Mouse (Mus musculus) ES-Bruce4 (cell line): ENCODE data around the gene Tgtp1. TPM values are rescaled to one million over a fixed set of nuclear protein-coding genes. Genes with fewer than 3 reads are reported as not detected.
"Not testable (repeated sequence)": the region's sequence is repeated elsewhere in the genome, so short reads cannot be mapped to it uniquely, and the experiment has no call there.

ENCODE experiments used
- H3K27ac ChIP-seq: 2 replicates; pipeline ENCODE4 v1.5.1; 2012; ENCODE audit warnings: low read length, inconsistent platforms; ENCODE audit not compliant: insufficient read depth
- H3K27me3 ChIP-seq: 2 replicates; pipeline ENCODE4 v1.6.1; 2012; ENCODE audit warnings: mild to moderate bottlenecking, low read length, inconsistent platforms; ENCODE audit not compliant: control insufficient read depth, poor library complexity, insufficient read depth, severe bottlenecking
- H3K36me3 ChIP-seq: 2 replicates; pipeline ENCODE4 v1.6.1; 2012; ENCODE audit warnings: inconsistent platforms, mild to moderate bottlenecking, low read length, moderate library complexity; ENCODE audit not compliant: control insufficient read depth, poor library complexity, insufficient read depth, severe bottlenecking
- H3K4me1 ChIP-seq: one replicate; pipeline ENCODE4 v1.8.1; 2011; ENCODE audit warnings: low read length; ENCODE audit not compliant: control insufficient read depth, insufficient read depth
- H3K4me3 ChIP-seq: 2 replicates; pipeline ENCODE4 v1.5.1; 2011; ENCODE audit warnings: low read depth, mild to moderate bottlenecking, low read length
- H3K9ac ChIP-seq: 2 replicates; pipeline ENCODE4 v1.6.1; 2012; ENCODE audit warnings: low read depth, mild to moderate bottlenecking, inconsistent platforms; ENCODE audit not compliant: poor library complexity, severe bottlenecking
- H3K9me3 ChIP-seq: replicated peaks from 2 replicates; pipeline ENCODE4 v1.6.1; 2012; ENCODE audit warnings: mild to moderate bottlenecking, low read length, inconsistent platforms; ENCODE audit not compliant: control insufficient read depth, poor library complexity, insufficient read depth, severe bottlenecking
- polyA plus RNA-seq: library from polyadenylated mRNA; stranded (reverse); fragments of >200 nt; gene quantifications from 2 replicates; pipeline ENCODE4 v1.2.4, GENCODE M21; 2011; ENCODE audit warnings: low read depth; ENCODE audit not compliant: missing spikeins, insufficient read depth, insufficient read length

The Tgtp1 gene
- polyA plus RNA-seq, result 1.6 and 1.9 TPM in 2 replicates

DNA sequence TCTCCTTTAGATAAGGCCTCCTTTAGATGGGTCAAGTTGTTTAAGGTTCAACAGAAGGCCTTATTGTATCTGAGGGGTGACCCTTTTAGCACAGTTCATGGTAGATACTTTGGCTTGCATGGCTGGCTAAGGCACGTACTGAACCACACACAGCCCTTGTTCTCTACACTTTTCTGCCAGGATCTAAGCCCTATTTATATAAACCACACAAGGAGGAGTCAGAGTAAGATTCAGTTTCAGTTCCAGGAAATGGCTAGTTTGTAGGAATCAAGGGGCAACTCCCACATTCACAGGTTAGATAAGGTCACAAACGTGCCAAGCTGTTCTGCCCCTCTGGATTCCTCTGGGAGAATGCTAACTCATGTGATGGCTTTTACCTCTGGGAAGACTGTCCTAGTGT lies at the start of gene Tgtp1:
Gene Tgtp1, minus strand, starts transcription at position 155 of the 400 bp plus-strand sequence.
- H3K36me3 ChIP-seq, H3K27ac ChIP-seq, H3K4me3 ChIP-seq, H3K4me1 ChIP-seq, H3K27me3 ChIP-seq, H3K9ac ChIP-seq, H3K9me3 ChIP-seq: not testable (repeated sequence)

DNA sequence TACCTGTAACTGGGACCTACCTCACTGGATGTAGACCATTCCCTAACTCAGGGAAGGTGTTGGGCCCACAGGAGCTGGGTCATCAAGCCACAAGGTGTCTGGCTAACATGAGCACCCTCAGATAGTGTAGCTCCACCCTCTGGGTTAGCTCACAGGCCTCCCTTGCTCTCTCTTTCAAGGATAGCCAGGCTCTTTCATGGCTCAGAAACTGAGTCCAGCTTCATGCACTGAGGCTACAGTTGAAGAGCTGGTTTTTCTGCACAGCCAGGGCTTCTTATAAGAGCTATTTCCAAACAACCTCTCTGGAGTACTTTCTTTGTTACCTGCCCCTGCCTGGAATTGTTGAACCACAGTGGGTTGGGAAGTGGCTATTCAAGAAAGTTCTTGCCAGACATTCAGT lies 18.1 kb upstream of the Tgtp1 start:
- not testable (repeated sequence) for H3K9ac ChIP-seq, H3K27ac ChIP-seq, H3K9me3 ChIP-seq

DNA sequence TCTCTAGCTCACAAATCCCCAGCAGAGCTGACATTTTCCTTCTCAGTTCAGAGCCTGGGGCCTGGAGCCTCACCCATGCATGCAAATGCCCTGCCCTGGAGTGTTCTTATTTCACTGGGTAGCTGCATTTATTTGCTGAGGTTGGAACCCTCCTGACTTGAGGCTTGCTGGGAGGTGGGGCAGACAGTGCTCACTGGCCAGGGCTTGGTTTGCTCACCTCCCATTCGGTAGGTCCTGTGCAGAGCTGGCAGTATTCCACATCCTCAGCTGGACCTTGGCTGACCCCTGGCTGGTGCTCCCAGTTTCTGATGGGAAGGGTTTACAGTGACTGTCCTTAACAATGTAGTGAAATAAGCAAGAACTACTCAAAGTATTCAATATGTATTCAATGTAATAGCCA lies 12.8 kb upstream of the Tgtp1 start:
- H3K9me3 ChIP-seq, H3K4me1 ChIP-seq, H3K36me3 ChIP-seq, H3K27me3 ChIP-seq, H3K9ac ChIP-seq, H3K27ac ChIP-seq, H3K4me3 ChIP-seq: not testable (repeated sequence)

More for the DNA sequence above, 18.1 kb upstream of the Tgtp1 start:
- not testable (repeated sequence) for H3K4me3 ChIP-seq, H3K4me1 ChIP-seq, H3K36me3 ChIP-seq, H3K27me3 ChIP-seq

DNA sequence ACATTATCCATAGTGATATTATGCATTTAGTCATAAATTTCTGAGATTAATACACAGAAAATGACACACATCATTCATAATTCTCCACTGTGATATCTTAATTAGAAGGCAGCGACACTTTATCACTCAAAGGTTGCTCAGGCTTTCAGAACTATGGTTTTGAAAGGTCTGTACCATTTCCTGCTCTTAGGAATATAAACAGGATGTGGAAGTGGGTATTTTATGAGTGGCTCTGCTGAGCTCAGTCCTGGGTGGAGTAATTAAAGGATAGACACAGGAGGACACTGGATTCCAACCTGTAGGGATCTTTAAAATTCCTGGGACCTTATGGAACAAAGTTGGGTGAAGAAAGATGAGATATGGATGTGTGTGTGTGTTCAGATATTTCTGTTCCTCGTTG lies 12.3 kb upstream of the Tgtp1 start:
- not testable (repeated sequence) for H3K36me3 ChIP-seq, H3K4me3 ChIP-seq, H3K9me3 ChIP-seq, H3K4me1 ChIP-seq, H3K27ac ChIP-seq, H3K9ac ChIP-seq, H3K27me3 ChIP-seq

DNA sequence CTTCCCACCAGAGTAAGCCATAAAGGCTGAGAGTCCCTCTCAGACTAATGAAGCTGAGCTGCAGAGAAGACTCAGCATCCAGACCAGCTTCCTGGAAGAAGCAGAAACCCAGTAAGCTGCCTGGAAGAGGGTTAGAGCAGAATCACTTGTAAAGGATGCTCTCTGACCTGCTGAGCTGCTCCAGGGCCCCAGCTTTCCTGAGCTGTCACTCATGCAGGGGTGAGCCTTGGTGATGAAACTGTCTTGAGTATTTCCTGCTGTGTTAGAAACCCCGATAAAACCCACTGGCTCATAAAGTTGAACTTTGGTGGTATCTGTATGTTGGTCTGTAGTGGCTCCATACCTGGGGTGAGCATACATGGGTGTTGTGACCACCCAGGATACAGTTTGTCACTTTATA lies 6.4 kb upstream of the Tgtp1 start:
- H3K27ac ChIP-seq, H3K4me1 ChIP-seq, H3K27me3 ChIP-seq, H3K9me3 ChIP-seq, H3K9ac ChIP-seq, H3K4me3 ChIP-seq, H3K36me3 ChIP-seq: not testable (repeated sequence)

DNA sequence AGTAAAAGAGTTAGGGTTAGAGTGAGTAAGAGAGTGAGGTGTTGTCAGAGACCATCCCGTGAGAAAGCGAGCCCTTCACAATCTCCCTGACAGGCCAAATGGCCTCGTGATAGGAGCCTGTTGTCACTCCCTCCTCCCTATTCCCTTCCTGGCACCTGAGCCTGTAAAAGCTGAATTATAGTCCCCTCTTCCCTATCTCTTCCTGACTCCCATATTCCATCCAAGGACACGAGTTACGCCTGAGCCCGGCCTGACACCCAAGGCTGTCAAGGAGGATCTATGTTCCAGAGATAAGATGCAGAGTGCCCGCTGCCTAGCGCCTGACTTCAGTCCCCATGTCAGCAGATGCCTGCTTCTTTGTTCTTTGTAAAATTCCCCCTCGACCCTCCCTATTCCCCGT lies 676 bp downstream of the Tgtp1 start:
- not testable (repeated sequence) for H3K27ac ChIP-seq, H3K36me3 ChIP-seq, H3K4me1 ChIP-seq, H3K4me3 ChIP-seq, H3K27me3 ChIP-seq, H3K9me3 ChIP-seq, H3K9ac ChIP-seq

DNA sequence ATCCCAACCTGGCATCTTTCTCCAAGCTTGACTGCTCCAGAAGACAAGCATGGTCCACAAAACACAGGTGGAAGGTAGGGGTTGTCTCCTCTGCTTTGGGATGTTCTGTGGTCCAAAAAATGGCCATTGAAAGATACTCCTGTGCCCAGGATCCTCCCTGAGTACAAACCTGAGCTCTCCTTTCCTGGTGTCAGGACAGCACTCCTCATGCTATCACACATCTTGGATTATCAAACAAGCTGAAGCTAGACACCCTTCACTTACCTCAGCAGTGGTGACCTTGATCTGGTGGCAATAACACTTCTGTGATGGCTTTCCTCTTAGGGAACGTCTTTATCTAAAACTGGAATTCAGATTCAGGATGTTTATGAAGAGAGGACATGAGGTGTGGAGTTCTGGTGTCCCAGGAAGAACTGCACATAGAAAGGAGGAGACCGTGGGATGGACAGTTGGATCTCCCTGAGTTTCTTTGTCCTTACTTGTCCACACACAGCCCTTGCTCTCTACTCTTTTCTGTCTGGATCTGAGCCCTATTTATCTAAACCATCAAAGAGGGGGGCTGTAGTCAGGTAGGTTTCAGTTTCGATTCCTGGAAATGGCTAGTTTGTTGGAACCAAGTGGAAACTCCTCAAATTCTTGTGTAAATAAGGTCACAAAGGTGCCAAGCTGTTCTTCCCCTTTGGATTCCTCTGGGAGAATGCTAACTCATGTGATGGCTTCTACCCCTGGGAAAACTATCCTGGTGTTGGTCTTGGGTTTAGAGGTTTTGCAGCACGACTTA lies 2.0 kb downstream of the Tgtp1 start, which contains the start of gene Gm12185:
Gene Gm12185, minus strand, starts transcription at position 487 of the 781 bp plus-strand sequence.
- H3K27ac ChIP-seq, H3K36me3 ChIP-seq, H3K4me3 ChIP-seq, H3K27me3 ChIP-seq, H3K9ac ChIP-seq, H3K9me3 ChIP-seq, H3K4me1 ChIP-seq: not testable (repeated sequence)

DNA sequence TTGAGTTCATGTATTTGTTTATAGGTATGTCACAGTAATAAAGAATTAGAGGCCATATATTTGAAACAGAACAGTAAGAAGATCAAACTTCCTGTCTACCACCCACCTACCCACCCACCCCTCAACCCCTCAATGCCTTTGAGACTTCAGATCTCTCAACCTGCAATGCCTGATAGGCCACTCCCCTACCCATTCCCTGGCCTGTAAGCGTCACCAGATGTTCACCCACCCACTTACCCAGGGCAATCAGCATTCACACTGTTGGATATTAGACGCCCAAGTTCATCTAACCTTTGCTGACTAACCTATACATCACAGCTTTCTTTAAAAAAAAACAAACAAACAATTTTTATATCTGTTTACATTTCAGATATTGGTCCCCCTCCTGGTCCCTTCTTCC lies 4.0 kb downstream of the Tgtp1 start:
- not testable (repeated sequence) for H3K36me3 ChIP-seq, H3K4me1 ChIP-seq, H3K9ac ChIP-seq, H3K4me3 ChIP-seq, H3K27me3 ChIP-seq, H3K9me3 ChIP-seq, H3K27ac ChIP-seq

DNA sequence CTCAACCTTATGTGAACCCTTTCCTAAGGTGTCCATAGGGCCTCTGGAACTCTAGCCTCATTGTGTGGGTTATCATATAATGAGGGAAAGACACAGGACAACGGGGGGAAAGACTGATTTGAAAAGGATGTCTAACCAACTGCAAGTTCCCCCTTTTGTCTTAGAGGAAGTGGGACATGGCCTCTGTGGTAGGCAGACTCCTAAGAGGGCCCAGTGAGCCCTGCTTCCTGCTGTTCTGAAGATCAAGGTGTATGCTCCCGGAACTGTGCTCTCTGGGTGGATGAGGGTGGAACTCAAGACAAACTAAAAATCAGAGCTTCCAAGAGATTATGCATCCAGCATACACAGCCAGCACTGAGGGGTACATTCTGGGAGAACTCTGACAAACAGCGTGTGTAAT lies 5.8 kb downstream of the Tgtp1 start:
- not testable (repeated sequence) for H3K9me3 ChIP-seq, H3K4me3 ChIP-seq, H3K9ac ChIP-seq, H3K27me3 ChIP-seq, H3K27ac ChIP-seq, H3K4me1 ChIP-seq, H3K36me3 ChIP-seq

DNA sequence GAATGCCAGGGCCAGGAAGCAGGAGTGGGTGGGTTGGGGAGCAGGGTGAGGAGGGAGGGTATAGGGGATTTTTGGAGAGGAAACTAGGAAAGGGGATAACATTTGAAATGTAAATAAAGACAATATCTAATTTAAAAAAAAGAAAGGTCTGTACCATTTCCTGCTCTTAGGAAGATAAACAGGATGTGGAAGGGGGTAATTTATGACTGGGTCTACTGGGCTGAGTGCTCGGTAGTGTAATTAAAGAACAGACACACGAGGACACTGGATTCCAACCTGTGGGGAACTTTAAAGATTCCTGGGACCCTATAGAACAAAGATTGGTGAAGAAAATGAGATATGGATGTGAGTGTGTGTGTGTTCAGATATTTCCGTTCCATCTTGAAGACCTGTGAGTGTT lies 11.1 kb downstream of the Tgtp1 start:
- H3K36me3 ChIP-seq, H3K4me3 ChIP-seq, H3K27ac ChIP-seq, H3K4me1 ChIP-seq, H3K9me3 ChIP-seq, H3K9ac ChIP-seq, H3K27me3 ChIP-seq: not testable (repeated sequence)
